Mouse (Mus musculus) intestine, embryonic 14.5 days (tissue): ENCODE data around the gene Tacc2. TPM values are rescaled to one million over a fixed set of nuclear protein-coding genes. Genes with fewer than 3 reads are reported as not detected.

Experiments used
- ATAC-seq: fragments of 200-750 bp; cut with Nextera tagmentation; replicated peaks from 2 replicates; pipeline ENCODE4 v1.8.0; 2017; ENCODE audit warnings: low read depth, moderate number of reproducible peaks, moderate TSS enrichment, moderate library complexity; ENCODE audit not compliant: low FRiP score, low TSS enrichment
- DNase-seq: peaks from one replicate; pipeline ENCODE4 v3.0.0-alpha.2; 2018; ENCODE audit warnings: low spot score
- H3K27ac ChIP-seq: fragments of 300-500 bp; sonication (generic); 2 replicates; pipeline ENCODE4 v1.5.1; 2014; ENCODE audit warnings: low read depth, mild to moderate bottlenecking, control low read depth
- H3K27me3 ChIP-seq: fragments of 300-500 bp; sonication (generic); replicated peaks from 2 replicates; pipeline ENCODE4 v1.6.1; 2014; ENCODE audit warnings: low read length, control low read depth; ENCODE audit not compliant: control insufficient read depth, insufficient read depth
- H3K36me3 ChIP-seq: fragments of 300-500 bp; sonication (generic); 2 replicates; pipeline ENCODE4 v1.6.1; 2014; ENCODE audit warnings: low read length, control low read depth; ENCODE audit not compliant: control insufficient read depth, insufficient read depth
- H3K4me1 ChIP-seq: fragments of 300-500 bp; sonication (generic); replicated peaks from 2 replicates; pipeline ENCODE4 v1.6.1; 2014; ENCODE audit warnings: low read length, control low read depth, mixed read lengths; ENCODE audit not compliant: control insufficient read depth, insufficient read depth
- H3K4me2 ChIP-seq: fragments of 300-500 bp; sonication (generic); 2 replicates; pipeline ENCODE4 v1.6.1; 2014; ENCODE audit warnings: low read length
- H3K4me3 ChIP-seq: fragments of 300-500 bp; sonication (generic); 2 replicates; pipeline ENCODE4 v1.5.1; 2014; ENCODE audit warnings: low read depth, low read length, control low read depth, mixed read lengths
- H3K9ac ChIP-seq: fragments of 300-500 bp; sonication (generic); 2 replicates; pipeline ENCODE4 v1.6.1; 2014; ENCODE audit warnings: mild to moderate bottlenecking, low read length
- H3K9me3 ChIP-seq: fragments of 300-500 bp; sonication (generic); 2 replicates; pipeline ENCODE4 v1.6.1; 2016; ENCODE audit warnings: low read length, control low read depth; ENCODE audit not compliant: control insufficient read depth
- WGBS: fragments of 180-500 bp; shearing (Covaris S2); extraction: QIAGEN DNeasy Blood & Tissue Kit; methylation state at CpG from one replicate; pipeline ENCODE4 v1.1.7; 2014; 5-methylcytosine and 5-hydroxymethylcytosine counted together
- polyA plus RNA-seq: library from polyadenylated mRNA; unstranded; fragments of >200 nt; fragmentation: Nextera tagmentation; extraction: Ambion mirVana; gene quantifications from 2 replicates; pipeline ENCODE4 v1.2.1, GENCODE M21; 2014

The Tacc2 gene
- polyA plus RNA-seq, 1 experiment from 2014 or later, result 33.7 TPM

- WGBS, result 97% methylated on average over 4 of the region's 4 CpGs
Observed at GRCm38 (mm10) chr7:130749165-130749564, 171.9 kb downstream of the Tacc2 start.

GRCm38 (mm10) chr7:130750752-130751490 lies 173.7 kb downstream of the Tacc2 start:
- no peak overlapping the region for H3K4me3 ChIP-seq
- ATAC-seq, result no peak

More at GRCm38 (mm10) chr7:130749165-130749564, 171.9 kb downstream of the Tacc2 start:
- no peaks in the 10 kb centered on the region for H3K27me3 ChIP-seq
- H3K4me1 ChIP-seq, result 0 out of 2 replicates have a peak, but pooled peaks cover 2% of the 10 kb centered on the region
- H3K27ac ChIP-seq, result no peak overlapping the region
- no peak overlapping the region for H3K9ac ChIP-seq
- peaks cover 65% of the 10 kb centered on the region for H3K36me3 ChIP-seq
- H3K9me3 ChIP-seq, result no peaks in the 10 kb centered on the region
- no peak overlapping the region for H3K4me3 ChIP-seq
- no peak overlapping the region for H3K4me2 ChIP-seq
- DNase-seq (no peak), ATAC-seq (no peak)

GRCm38 (mm10) chr7:130751678-130752077 lies 174.4 kb downstream of the Tacc2 start:
- Histone ChIP-seq H3K4me1 (0 out of 2 replicates have a peak, but pooled peaks cover 2% of the 10 kb centered on the region), H3K36me3 (peaks cover 53% of the 10 kb centered on the region), H3K27ac (no peak overlapping the region), H3K9me3 (no peaks in the 10 kb centered on the region), H3K27me3 (no peaks in the 10 kb centered on the region), H3K4me3 (no peak overlapping the region), H3K9ac (no peak overlapping the region), H3K4me2 (no peak overlapping the region)
- WGBS, result 75% methylated on average over 9 of the region's 9 CpGs
- ATAC-seq, result no peak
- no peak for DNase-seq

More at GRCm38 (mm10) chr7:130750752-130751490, 173.7 kb downstream of the Tacc2 start:
- Histone ChIP-seq H3K27me3 (no peaks in the 10 kb centered on the region), H3K4me2 (no peak overlapping the region), H3K27ac (no peak overlapping the region), H3K4me1 (0 out of 2 replicates have a peak, but pooled peaks cover 2% of the 10 kb centered on the region), H3K9ac (no peak overlapping the region), H3K36me3 (peaks cover 57% of the 10 kb centered on the region), H3K9me3 (no peaks in the 10 kb centered on the region)
- no peak for DNase-seq
- WGBS, result 54% methylated on average over 17 of the region's 17 CpGs

- ATAC-seq, result no peak
- Histone ChIP-seq H3K27me3 (no peaks in the 10 kb centered on the region), H3K4me1 (0 out of 2 replicates have a peak, but pooled peaks cover 2% of the 10 kb centered on the region), H3K9me3 (no peaks in the 10 kb centered on the region), H3K36me3 (peaks cover 56% of the 10 kb centered on the region), H3K9ac (no peak overlapping the region), H3K27ac (no peak overlapping the region), H3K4me2 (no peak overlapping the region), H3K4me3 (no peak overlapping the region)
- DNase-seq, result no peak
- 88% methylated on average over 2 of the region's 2 CpGs for WGBS
Observed at GRCm38 (mm10) chr7:130754790-130755189, 177.6 kb downstream of the Tacc2 start.

- H3K4me2 ChIP-seq, result no peak overlapping the region
- no peaks in the 10 kb centered on the region for H3K4me1 ChIP-seq
- H3K27me3 ChIP-seq, result no peaks in the 10 kb centered on the region
- no peak overlapping the region for H3K9ac ChIP-seq
- ATAC-seq (no peak), DNase-seq (no peak)
- H3K9me3 ChIP-seq, result no peaks in the 10 kb centered on the region
- 80% methylated on average over 7 of the region's 7 CpGs for WGBS
- no peak overlapping the region for H3K27ac ChIP-seq
- H3K4me3 ChIP-seq, result no peak overlapping the region
- peaks cover 59% of the 10 kb centered on the region for H3K36me3 ChIP-seq
Observed at GRCm38 (mm10) chr7:130756343-130756835, 179.2 kb downstream of the Tacc2 start.

- H3K9ac ChIP-seq, result no peak overlapping the region
- H3K9me3 ChIP-seq, result no peaks in the 10 kb centered on the region
- no peak overlapping the region for H3K4me3 ChIP-seq
- H3K4me1 ChIP-seq, result 0 out of 2 replicates have a peak, but pooled peaks cover 2% of the 10 kb centered on the region
- DNase-seq (no peak), ATAC-seq (no peak)
- no peaks in the 10 kb centered on the region for H3K27me3 ChIP-seq
- WGBS, result 82% methylated on average over 11 of the region's 11 CpGs
- no peak overlapping the region for H3K27ac ChIP-seq
- peaks cover 50% of the 10 kb centered on the region for H3K36me3 ChIP-seq
- no peak overlapping the region for H3K4me2 ChIP-seq
Observed at GRCm38 (mm10) chr7:130757326-130757865, 180.2 kb downstream of the Tacc2 start.

GRCm38 (mm10) chr7:130762071-130762897 lies 185.0 kb downstream of the Tacc2 start:
- WGBS, result 40% methylated on average over 17 of the region's 17 CpGs
- Histone ChIP-seq H3K27ac (no peak overlapping the region), H3K9me3 (no peaks in the 10 kb centered on the region), H3K36me3 (peaks cover 47% of the 10 kb centered on the region), H3K27me3 (no peaks in the 10 kb centered on the region), H3K4me1 (0 out of 2 replicates have a peak, but pooled peaks cover 2% of the 10 kb centered on the region), H3K9ac (no peak overlapping the region), H3K4me3 (no peak overlapping the region), H3K4me2 (no peak overlapping the region)
- peak; percentile 72 for ATAC-seq
- peak; percentile 84 for DNase-seq

GRCm38 (mm10) chr7:130764160-130764559 lies 186.9 kb downstream of the Tacc2 start:
- H3K27me3 ChIP-seq, result no peaks in the 10 kb centered on the region
- peaks cover 38% of the 10 kb centered on the region for H3K36me3 ChIP-seq
- H3K4me3 ChIP-seq, result no peak overlapping the region
- DNase-seq (no peak), ATAC-seq (no peak)
- WGBS, result 94% methylated on average over 17 of the region's 17 CpGs
- H3K9me3 ChIP-seq, result no peaks in the 10 kb centered on the region
- no peak overlapping the region for H3K27ac ChIP-seq
- H3K4me2 ChIP-seq, result no peak overlapping the region
- 0 out of 2 replicates have a peak, but pooled peaks cover 2% of the 10 kb centered on the region for H3K4me1 ChIP-seq
- no peak overlapping the region for H3K9ac ChIP-seq
